Mouse (Mus musculus) left cerebral cortex, adult 11 months (tissue): ENCODE data around the gene Tmem159.

ENCODE experiments used
- DNase-seq: peaks from one replicate; pipeline ENCODE4 v3.0.0; 2022; ENCODE audit warnings: low spot score

The Tmem159 gene

GRCm38 (mm10) chr7:120102164-120102972 lies at the start of gene Tmem159:
TSS of gene Tmem159 (plus strand) at chr7:120102353.
- peak; percentile 57 for DNase-seq

- no peak for DNase-seq
Measured at GRCm38 (mm10) chr7:120054016-120054415, 48.1 kb upstream of the Tmem159 start.

GRCm38 (mm10) chr7:120055479-120055878 lies 46.7 kb upstream of the Tmem159 start:
- DNase-seq: no peak

- DNase-seq: no peak
Measured at GRCm38 (mm10) chr7:120064045-120064444, 38.1 kb upstream of the Tmem159 start.

- no peak for DNase-seq
Measured at GRCm38 (mm10) chr7:120068114-120068513, 34.0 kb upstream of the Tmem159 start.

GRCm38 (mm10) chr7:120069164-120069563 lies 33.0 kb upstream of the Tmem159 start:
- no peak for DNase-seq

- DNase-seq: no peak
Measured at GRCm38 (mm10) chr7:120080177-120080576, 22.0 kb upstream of the Tmem159 start.

GRCm38 (mm10) chr7:120093033-120093432 lies 9.1 kb upstream of the Tmem159 start:
- no peak for DNase-seq

- no peak for DNase-seq
Measured at GRCm38 (mm10) chr7:120094216-120094615, 7.9 kb upstream of the Tmem159 start.

GRCm38 (mm10) chr7:120095180-120095579 lies 7.0 kb upstream of the Tmem159 start, which contains the start of gene Dnah3:
TSS of gene Dnah3 (minus strand) at chr7:120095280.
- no peak for DNase-seq

- no peak for DNase-seq
Measured at GRCm38 (mm10) chr7:120097845-120098244, 4.3 kb upstream of the Tmem159 start.

- DNase-seq: no peak
Measured at GRCm38 (mm10) chr7:120098403-120098802, 3.8 kb upstream of the Tmem159 start.

GRCm38 (mm10) chr7:120103019-120103567 lies 940 bp downstream of the Tmem159 start:
- DNase-seq: no peak

GRCm38 (mm10) chr7:120104975-120105374 lies 2.8 kb downstream of the Tmem159 start:
- no peak for DNase-seq

- DNase-seq: no peak
Measured at GRCm38 (mm10) chr7:120106356-120106755, 4.2 kb downstream of the Tmem159 start.

- DNase-seq: no peak
Measured at GRCm38 (mm10) chr7:120109676-120110075, 7.5 kb downstream of the Tmem159 start.

GRCm38 (mm10) chr7:120116976-120117375 lies 14.8 kb downstream of the Tmem159 start:
- no peak for DNase-seq

- no peak for DNase-seq
Measured at GRCm38 (mm10) chr7:120117529-120117928, 15.4 kb downstream of the Tmem159 start.

GRCm38 (mm10) chr7:120123776-120124175 lies 21.6 kb downstream of the Tmem159 start:
- DNase-seq: no peak

- peak; percentile 57 for DNase-seq
Measured at GRCm38 (mm10) chr7:120124844-120125243, 22.7 kb downstream of the Tmem159 start.

GRCm38 (mm10) chr7:120126976-120127685 lies 25.0 kb downstream of the Tmem159 start:
- DNase-seq: no peak

- DNase-seq: no peak
Measured at GRCm38 (mm10) chr7:120127686-120128059, 25.5 kb downstream of the Tmem159 start.

GRCm38 (mm10) chr7:120128951-120129350 lies 26.8 kb downstream of the Tmem159 start:
- peak; percentile 39 for DNase-seq
